Mouse (Mus musculus) cortical plate, adult 2 months (tissue): ENCODE data around the gene Adgrl1. TPM values are rescaled to one million over a fixed set of nuclear protein-coding genes. Genes with fewer than 3 reads are reported as not detected.

Experiments
- H3K27ac ChIP-seq: fragments of 200-500 bp; 2 replicates; pipeline ENCODE4 v1.5.1; 2012; ENCODE audit warnings: low read length, control low read depth, inconsistent platforms; ENCODE audit not compliant: insufficient read depth
- H3K4me1 ChIP-seq: fragments of 200-500 bp; 2 replicates; pipeline ENCODE4 v1.6.1; 2011; ENCODE audit warnings: low read length; ENCODE audit not compliant: control insufficient read depth, insufficient read depth
- H3K4me3 ChIP-seq: fragments of 200-500 bp; 2 replicates; pipeline ENCODE4 v1.5.1; 2011; ENCODE audit warnings: mild to moderate bottlenecking, low read length, control low read depth; ENCODE audit not compliant: insufficient read depth
- CTCF ChIP-seq: fragments of 200-500 bp; IDR thresholded peaks from 2 replicates; pipeline ENCODE4 v1.5.1; 2011; ENCODE audit warnings: mild to moderate bottlenecking, control low read depth, low read length; ENCODE audit not compliant: insufficient read depth; ENCODE audit errors: extremely low read depth
- POLR2A ChIP-seq: fragments of 200-500 bp; IDR thresholded peaks from 2 replicates; pipeline ENCODE4 v1.6.1; 2011; ENCODE audit warnings: mild to moderate bottlenecking, low read length, control low read depth; ENCODE audit not compliant: insufficient read depth; ENCODE audit errors: extremely low read depth
- polyA plus RNA-seq: library from polyadenylated mRNA; depleted of rRNA; stranded (reverse); fragments of >200 nt; gene quantifications from 2 replicates; pipeline ENCODE4 v1.2.3, GENCODE M21; 2012; rRNA removed

The Adgrl1 gene
- polyA plus RNA-seq: 236 and 241 TPM in 2 replicates

DNA sequence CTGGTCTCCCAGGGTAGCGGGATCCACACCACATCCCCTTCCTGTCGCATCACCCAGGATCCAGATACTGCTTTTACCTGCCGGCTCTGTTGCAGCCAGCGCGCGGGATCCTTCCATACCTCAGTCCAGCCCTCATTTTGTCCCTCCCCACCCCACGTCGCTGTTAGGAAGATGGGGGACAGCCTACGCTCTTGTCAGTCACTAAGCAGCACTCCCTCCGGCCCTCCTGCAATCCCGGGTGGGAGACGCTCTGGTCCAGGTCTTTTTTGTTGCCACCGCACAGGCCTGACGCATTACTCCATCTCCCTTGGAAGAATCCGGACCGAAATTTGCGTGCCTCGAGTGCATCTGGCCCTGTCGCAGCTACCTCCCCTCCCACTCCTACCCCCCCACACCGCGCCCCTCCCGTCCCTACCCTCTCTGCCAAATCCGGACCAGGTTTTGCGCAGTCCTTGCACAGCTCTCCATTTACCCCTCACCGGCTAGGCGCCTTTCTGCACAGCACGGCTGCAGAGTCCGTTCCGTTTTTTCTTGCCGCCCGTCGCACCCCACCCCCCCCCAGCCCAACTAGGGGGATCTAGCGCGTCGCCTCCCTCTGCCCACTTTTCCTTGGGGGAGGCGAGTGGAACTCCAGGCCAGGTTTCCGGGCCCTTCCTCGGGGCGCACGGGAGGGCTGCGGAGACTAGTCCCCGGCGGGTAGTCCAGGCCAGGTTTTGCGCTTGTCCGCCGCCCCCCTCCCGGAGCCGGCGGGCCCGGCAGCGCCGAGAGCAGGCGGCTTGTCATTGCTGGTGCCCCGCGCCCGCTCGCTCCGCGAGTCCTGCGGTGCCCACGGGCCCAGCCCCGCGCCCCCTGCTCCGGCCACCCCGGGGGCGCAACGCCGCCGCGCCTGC lies at the start of gene Adgrl1:
Gene Adgrl1 (plus strand): TSS at position 743 of the 890 bp plus-strand sequence.
- peaks cover 7% of the 10 kb centered on the region; the same call in 1 of the 2 replicates for H3K4me1 ChIP-seq
- H3K4me3 ChIP-seq: peak within 1 kb of the TSS; percentile 86
- H3K27ac ChIP-seq: peak within 1 kb of the TSS; percentile 94
- TF ChIP-seq POLR2A (peak; percentile 51), CTCF (no peak)

DNA sequence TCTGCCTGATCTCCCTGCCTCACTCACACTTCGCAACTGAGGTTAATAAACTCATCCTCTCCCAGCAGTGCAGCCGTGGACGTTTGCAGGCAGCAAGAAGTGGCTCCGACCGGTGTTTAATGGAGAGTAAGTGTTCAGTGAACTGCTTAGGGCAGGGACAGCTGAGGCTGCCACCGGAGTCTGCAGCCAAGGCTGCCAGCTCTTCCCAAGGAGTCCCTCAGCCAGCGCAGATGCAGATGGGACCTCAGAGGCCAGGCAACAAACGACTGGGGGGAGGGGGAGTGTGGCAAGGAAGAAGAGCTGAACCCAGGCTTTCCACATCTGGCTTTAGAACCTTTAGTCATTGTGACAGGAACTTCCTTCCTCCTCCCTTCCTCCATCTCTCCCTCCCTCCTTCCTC lies 47.6 kb upstream of the Adgrl1 start:
- TF ChIP-seq CTCF: no peak
- no peak for TF ChIP-seq POLR2A
- Histone ChIP-seq H3K4me3 (no peak overlapping the region), H3K27ac (no peak overlapping the region), H3K4me1 (no peaks in the 10 kb centered on the region)

DNA sequence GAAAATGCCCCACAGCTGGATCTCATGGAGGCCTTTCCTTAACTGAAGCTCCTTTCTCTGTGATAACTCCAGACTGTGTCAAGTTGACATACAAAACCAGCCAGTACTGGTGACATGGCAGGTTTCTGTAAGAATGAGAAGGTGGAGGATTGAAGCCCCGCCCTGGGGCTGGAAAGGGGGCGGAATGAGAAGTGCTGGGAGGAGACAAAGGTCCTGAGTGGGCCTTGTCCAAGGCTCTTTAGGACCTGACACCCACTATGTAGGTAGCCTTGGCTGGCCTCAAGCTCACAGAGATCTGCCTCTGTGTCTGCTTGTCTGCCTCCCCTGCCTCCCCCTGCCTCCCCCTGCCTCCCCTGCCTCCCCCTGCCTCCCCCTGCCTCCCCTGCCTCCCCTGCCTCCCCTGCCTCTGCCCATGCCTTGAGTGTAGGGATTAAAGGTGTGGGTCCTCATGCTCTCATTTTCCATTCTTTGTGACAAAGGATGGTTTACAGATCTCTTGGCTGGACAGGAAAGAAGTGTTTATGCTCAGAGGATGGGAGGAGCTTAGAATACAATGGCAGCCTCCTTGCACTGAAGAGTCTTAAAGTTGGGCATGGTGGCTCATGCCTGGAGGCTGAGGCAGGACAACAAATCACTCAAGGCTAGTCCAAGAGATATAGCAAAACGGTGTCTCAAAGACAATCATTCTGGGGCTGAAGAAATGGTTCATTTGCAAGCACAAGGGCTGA lies 46.4 kb upstream of the Adgrl1 start:
- no peaks in the 10 kb centered on the region for H3K4me1 ChIP-seq
- TF ChIP-seq POLR2A (no peak), CTCF (no peak)
- H3K27ac ChIP-seq: no peak overlapping the region
- H3K4me3 ChIP-seq: no peak overlapping the region

DNA sequence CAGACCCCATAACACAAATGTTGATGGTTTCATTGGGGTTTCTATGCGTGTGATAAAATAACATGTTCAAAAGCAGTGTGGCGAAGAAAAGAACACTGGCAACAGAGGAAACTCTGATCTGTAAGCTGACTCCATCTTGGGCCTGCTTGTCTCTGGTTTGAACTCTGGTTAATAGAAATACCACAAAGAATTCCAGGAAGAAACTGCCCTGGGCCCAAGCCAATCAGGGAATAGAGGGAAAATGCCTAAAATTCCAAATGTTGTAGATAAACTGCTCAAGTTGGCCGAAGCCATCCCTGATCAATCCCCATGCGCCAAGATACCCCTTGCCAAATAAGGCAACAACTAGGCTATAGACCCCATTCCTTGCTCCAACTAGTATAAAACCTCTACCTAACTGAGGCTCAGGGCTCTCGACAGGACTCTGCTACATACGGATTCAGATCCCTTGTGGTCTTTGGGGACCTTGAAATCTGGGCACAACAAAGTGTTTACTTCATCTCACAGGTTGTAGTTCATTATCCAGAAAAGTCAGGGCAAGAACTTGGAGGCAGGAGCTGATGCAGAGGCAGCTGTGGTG lies 43.3 kb upstream of the Adgrl1 start:
- no peak for TF ChIP-seq CTCF
- TF ChIP-seq POLR2A: no peak
- no peaks in the 10 kb centered on the region for H3K4me1 ChIP-seq

DNA sequence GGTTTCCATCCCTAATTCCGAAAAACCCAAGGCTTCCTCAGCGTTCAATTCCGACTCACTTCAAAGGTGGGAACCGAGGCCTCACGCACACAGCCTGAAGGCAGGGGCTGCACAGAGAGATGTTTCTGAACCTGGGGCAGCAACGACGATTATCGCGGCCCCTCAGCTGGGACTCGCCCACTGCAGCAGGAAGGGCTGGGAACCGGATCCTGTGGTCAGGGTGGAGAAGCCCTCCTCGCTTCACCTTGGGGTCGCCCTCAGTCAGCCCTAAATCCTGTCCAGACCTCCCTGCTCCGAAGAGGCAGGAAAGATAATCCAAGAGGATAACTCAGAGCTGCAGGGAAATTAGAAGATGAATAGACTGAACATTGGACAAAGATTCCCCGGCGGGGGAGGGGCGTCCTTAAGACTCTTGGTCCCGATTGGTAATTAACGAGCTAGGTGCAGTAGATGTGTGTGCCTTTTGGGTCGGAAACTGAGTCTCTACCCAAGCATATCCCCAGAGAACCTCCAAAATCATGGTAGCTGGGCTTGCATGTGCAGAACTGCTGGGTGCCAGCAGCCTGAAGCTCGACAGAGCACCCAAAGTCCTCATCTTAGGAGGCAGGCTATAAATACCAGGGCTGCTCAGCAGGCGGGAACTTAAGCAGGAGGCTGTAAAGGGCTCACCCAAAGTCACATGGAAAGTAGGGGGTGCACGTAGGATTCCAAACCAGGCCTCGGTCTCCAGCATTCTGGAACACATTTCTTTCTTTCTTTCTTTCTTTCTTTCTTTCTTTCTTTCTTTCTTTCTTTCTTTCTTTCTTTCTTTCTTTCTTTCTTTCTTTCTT lies 37.3 kb upstream of the Adgrl1 start:
- H3K4me3 ChIP-seq: no peak overlapping the region
- H3K4me1 ChIP-seq: no peaks in the 10 kb centered on the region
- H3K27ac ChIP-seq: no peak overlapping the region
- TF ChIP-seq POLR2A: no peak
- TF ChIP-seq CTCF: no peak

More for the DNA sequence above, 43.3 kb upstream of the Adgrl1 start:
- Histone ChIP-seq H3K4me3 (no peak overlapping the region), H3K27ac (no peak overlapping the region)

DNA sequence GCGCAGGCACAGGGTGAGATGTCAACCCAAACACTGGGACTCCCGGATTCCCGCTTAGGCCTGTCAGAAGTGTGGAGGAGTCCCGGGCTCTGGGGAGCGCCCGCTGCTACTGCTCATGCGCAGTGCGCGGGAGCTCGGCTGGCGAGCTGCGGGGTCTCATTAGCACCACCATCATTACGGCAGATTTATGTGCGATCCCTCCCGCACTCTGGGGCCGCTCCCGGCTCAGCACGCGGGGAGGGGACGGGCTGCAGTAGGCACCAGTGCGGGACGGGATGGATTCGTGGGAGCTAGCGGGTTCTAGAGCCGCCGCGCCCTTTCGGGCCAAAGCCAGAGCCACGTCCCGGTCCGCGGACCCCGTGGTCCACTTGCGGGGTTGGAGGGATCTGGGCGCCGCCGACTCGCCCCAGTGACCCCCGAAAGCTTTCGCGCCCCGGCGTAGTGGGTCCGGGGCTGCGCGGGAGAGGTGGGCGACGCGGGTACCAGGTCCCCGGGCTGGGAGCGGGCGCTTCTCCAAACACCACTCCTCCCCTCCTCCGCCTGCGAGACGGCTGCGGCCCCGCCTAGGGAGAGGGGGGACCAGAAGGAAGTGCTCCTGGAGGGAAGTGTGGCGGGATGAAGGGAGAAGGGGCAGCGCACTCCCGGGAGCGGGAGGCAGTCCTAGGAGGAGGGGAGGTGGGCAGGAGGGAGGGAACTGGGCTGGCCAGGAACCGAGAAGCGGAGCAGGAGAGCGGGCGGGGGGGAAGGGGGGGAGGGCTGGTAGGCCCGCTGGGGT lies 24.8 kb upstream of the Adgrl1 start:
- H3K4me1 ChIP-seq: no peaks in the 10 kb centered on the region
- TF ChIP-seq POLR2A: peak; percentile 51; the same call in 1 of the 2 replicates
- TF ChIP-seq CTCF: no peak
- H3K4me3 ChIP-seq: peak overlapping the region; percentile 53
- H3K27ac ChIP-seq: peak overlapping the region; percentile 63

DNA sequence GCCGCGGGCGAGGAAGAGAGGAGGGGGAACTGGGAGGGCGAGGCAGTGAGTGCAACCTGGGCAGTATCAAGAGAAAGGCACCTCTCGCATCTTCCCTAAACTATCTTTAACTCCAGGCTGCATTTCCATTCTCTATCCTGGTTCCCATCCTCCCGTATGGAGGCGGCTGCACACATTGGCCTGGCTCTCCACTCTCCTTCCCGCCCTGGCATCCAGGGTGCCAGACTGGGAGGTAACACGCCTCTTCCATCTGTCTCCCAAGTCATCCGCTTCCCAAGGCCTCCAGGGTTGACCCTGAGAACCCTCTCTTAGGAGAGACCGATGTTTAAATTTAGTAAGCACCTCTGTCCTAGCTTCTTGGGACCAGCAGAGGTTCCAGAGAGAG lies 24.3 kb upstream of the Adgrl1 start:
- peak overlapping the region; percentile 53 for H3K4me3 ChIP-seq
- H3K27ac ChIP-seq: no peak overlapping the region
- no peaks in the 10 kb centered on the region for H3K4me1 ChIP-seq
- TF ChIP-seq POLR2A (no peak), CTCF (no peak)

DNA sequence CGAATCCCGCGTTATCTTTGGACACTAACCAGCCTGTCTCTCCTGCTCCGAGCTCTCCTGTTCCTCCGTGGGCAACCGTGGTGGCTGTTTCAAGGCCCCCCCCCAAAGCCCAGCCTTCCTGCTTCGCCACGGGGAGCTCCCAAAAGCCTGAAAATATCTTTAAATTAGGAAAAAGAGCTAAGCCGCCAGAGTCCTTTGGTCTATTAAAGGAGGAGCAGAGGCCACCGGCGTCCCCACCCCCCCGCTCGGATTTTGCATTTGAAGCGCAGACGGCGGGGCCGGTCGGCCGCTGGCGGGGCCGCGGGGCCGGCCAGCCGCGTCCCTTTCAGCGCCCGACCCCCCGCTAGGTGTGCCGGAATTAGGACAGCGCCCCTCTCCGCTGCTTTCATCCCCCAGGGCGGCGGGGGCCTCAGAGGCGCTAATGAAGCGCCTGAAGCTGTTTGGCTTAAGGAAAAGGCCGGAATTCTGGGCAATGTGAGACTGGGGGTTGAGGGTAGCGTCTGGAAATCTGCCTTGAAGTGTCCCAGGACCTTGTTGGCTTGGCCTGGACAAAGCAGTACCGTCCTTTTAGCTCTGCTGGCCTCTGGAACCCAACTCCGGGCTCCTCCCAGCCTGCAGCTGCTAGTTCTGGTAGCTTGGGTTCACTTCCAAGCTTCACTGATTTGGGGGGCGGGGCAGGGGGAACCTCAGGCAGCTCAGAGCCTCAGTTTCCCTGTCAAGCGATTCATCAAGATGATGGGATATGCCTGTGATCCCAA lies 23.6 kb upstream of the Adgrl1 start:
- H3K4me3 ChIP-seq: peak overlapping the region; percentile 53
- TF ChIP-seq CTCF (no peak), POLR2A (no peak)
- H3K27ac ChIP-seq: no peak overlapping the region
- no peaks in the 10 kb centered on the region for H3K4me1 ChIP-seq
